Mouse (Mus musculus) embryonic fibroblast, embryonic 13.5 days (primary cell): ENCODE data around the gene Gcm1. TPM values are rescaled to one million over a fixed set of nuclear protein-coding genes. Genes with fewer than 3 reads are reported as not detected.
A peak's percentile ranks its signal among the peaks of the same experiment; 100 is the strongest.

Source experiments
- H3K27ac ChIP-seq: 2 replicates; pipeline ENCODE4 v1.5.1; 2012; ENCODE audit warnings: low read length, control low read depth, inconsistent platforms; ENCODE audit not compliant: insufficient read depth
- H3K4me1 ChIP-seq: 2 replicates; pipeline ENCODE4 v1.6.1; 2011; ENCODE audit warnings: low read length; ENCODE audit not compliant: control insufficient read depth, insufficient read depth
- H3K4me3 ChIP-seq: 2 replicates; pipeline ENCODE4 v1.5.1; 2011; ENCODE audit warnings: mild to moderate bottlenecking, control low read depth, low read length; ENCODE audit not compliant: insufficient read depth
- CTCF ChIP-seq: IDR thresholded peaks from 2 replicates; pipeline ENCODE4 v1.5.1; 2011; ENCODE audit warnings: mild to moderate bottlenecking, control low read depth, low read length, moderate library complexity, borderline replicate concordance; ENCODE audit not compliant: insufficient read depth
- POLR2A ChIP-seq: IDR thresholded peaks from 2 replicates; pipeline ENCODE4 v1.6.1; 2011; ENCODE audit warnings: low read depth, mild to moderate bottlenecking, control low read depth, low read length, moderate library complexity
- polyA plus RNA-seq: library from polyadenylated mRNA; stranded (reverse); fragments of >200 nt; gene quantifications from 2 replicates; pipeline ENCODE4 v1.2.4, GENCODE M21; 2011; ENCODE audit warnings: low read depth; ENCODE audit not compliant: missing spikeins, insufficient read length

Gene Gcm1
- polyA plus RNA-seq, 1 experiment = not detected

DNA sequence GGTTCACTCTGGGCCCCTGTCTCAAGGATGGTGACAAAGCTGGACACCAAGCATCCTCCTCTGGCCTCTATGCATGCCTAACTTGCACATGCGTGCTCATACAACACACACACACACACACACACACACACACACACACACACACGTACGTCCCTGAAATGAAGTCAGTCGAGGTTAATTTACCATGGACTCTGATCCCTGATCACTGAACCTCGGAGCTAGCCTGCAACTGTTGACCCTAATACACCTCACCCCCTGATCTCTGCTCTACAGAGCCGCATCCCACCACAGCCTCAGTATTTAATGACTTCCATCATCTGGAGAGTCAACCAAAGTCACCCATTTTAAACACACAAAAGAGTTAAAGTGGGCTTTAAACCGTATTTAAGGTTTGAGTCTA is 35.9 kb upstream of the Gcm1 start:
- Histone ChIP-seq H3K27ac (no peak overlapping the region), H3K4me1 (no peaks in the 10 kb centered on the region), H3K4me3 (no peak overlapping the region)
- TF ChIP-seq CTCF = no peak
- no peak for TF ChIP-seq POLR2A

DNA sequence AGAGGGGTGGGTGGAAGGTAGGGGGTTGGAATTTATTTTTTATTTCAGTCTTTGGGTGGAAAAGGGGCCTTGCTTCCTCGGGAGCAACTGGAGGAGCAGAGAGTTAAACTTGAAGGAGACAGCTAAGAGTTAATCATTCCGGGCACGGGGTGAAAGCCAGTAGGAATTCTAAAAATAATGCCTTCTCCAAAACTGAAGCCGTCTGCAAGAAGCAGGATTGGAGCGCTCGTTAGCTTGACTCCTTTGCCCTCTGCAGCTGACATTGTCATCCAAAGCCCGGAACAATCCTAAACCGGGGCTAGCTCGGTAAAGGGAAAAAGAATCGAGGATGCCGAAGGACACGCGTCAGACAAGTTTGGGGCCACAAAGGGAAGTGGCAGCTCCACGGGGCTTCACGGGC is 35.4 kb upstream of the Gcm1 start:
- no peak for TF ChIP-seq POLR2A
- TF ChIP-seq CTCF = no peak
- no peak overlapping the region for H3K4me3 ChIP-seq
- H3K27ac ChIP-seq = no peak overlapping the region
- H3K4me1 ChIP-seq = 0 out of 2 replicates have a peak, but pooled peaks cover 2% of the 10 kb centered on the region

DNA sequence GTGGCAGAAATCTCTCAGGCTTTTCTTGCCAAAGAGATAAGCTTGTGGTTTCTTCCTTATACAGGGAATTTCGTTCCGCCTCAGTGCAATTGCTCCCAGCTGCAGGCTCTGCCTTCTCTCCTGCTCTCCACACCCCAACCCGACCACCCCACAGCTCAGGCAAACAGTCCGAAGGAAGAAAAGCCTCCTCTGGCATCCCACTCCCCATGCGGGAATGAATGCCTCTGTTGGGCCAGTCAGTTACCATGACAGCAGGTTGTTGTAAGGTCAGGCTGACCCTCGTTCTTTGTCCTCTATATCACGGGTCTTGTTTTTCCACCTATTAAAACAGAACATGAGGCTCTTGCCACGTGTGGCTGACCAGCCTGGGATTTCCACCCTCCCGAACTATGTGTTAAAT is 30.5 kb upstream of the Gcm1 start:
- peak overlapping the region; percentile 29; the same call in 1 of the 2 replicates for H3K27ac ChIP-seq
- TF ChIP-seq CTCF (no peak), POLR2A (no peak)
- peaks cover 10% of the 10 kb centered on the region for H3K4me1 ChIP-seq
- no peak overlapping the region for H3K4me3 ChIP-seq

DNA sequence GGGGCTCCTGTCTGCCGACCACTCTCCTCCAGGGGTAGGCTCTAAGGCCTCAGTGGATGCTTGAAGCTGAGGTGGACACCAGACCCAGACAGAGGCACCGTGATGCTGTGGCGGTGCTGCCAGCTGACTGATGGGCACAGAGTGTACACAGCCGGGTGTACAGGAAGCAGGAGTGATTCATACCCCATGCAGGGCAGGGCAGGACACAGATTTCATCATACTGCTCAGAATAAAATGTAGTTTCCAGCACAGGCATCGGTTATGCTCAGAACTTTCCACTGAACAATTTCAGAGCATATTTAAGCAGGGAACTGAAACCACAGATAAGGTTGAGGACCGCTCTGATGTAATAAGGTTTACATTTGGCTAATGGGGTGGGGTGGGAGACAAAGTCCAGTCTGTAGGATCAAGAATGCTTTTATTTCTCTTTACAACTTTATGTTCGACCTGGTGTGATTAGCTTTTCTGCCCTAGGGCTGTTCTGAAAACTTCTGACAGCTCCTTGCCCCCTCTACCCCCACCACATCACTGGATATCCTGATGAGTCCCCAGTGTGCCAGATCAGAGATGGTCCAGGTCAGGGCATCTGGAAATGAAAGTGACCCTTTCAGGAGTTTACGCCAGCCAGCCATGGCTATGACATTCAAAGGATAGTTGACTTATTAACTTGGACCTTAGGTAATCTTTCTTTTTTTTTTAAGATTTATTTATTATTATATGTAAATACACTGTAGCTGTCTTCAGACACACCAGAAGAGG is 29.4 kb upstream of the Gcm1 start:
- Histone ChIP-seq H3K4me3 (no peak overlapping the region), H3K27ac (peak overlapping the region; percentile 54), H3K4me1 (peaks cover 10% of the 10 kb centered on the region)
- TF ChIP-seq POLR2A = 0 out of 2 replicates have a peak, but pooled peaks have one; percentile 23
- TF ChIP-seq CTCF = no peak

DNA sequence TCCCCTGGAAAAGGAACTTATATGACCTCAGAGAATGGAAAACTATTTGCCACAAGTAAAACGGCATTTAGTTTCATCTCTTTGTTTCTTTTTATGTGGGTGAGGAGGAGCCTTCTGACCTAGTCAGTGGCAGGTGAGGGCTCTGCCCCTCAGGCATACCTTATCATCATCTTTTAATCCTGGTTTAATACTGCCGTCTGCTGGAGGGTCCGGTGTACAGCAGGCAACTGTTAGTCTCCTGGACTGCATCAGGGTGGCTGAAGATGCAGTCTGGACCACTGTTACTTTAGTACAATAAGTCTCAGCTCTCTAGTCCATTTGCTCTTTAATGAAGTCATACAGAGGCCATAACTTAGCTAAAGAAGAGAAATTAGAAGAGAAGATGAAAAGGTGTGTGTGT is 26.9 kb upstream of the Gcm1 start:
- TF ChIP-seq POLR2A = no peak
- peak; percentile 65; the same call in 1 of the 2 replicates for TF ChIP-seq CTCF
- no peak overlapping the region for H3K27ac ChIP-seq

DNA sequence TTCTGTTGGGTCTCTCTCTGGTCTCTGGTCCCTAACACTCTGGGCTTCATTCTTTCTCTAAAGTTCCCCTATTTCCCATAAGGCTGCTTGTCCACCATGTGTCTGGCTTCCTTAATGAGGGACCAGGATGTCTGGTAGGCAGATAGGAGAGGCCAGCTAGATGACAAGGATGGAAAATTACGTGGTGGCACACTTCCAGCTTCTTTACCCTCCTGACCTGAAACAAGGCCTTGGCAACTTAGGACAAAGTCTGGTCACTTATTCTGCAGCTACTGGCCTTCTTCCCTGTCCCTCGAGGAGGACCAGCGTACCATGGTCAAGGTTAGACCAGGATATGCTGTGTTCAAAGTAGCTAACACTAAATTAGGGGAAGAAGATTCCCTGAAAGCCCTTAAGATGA is 24.6 kb upstream of the Gcm1 start:
- Histone ChIP-seq H3K27ac (no peak overlapping the region), H3K4me1 (peaks cover under 1% of the 10 kb centered on the region; the same call in 1 of the 2 replicates), H3K4me3 (no peak overlapping the region)
- TF ChIP-seq POLR2A = no peak
- no peak for TF ChIP-seq CTCF

More for the DNA sequence above, 26.9 kb upstream of the Gcm1 start:
- no peak overlapping the region for H3K4me3 ChIP-seq
- H3K4me1 ChIP-seq = peaks cover 10% of the 10 kb centered on the region

DNA sequence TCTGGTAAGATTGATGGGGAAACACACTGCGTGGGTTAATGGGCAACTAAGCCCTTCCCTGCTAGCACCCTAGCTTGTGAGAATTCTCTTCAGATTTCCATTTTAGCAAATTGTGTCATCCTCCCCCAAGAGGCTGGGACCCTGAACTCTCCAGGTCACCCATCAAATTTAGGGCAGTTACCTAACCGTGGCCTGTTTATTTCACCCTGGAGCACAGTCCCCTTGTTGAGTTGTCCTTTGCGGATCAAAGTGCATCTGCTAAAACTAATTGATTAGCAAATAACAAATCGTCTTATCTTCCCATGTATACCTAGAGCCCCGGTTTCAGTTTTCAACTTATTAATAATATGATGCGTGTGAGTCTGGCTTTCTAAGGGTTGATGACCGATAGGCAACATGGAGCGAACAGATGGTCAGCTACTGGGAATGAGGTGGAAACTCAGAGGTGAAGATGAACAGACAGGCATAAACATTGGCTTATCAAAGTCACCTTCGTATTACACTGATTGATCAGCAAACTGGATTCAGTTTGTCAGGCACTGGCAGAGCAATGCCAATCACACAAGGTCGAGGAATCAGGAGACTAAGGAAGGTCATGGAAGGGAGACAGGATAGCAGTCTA is 20.8 kb upstream of the Gcm1 start:
- TF ChIP-seq POLR2A (no peak), CTCF (no peak)
- Histone ChIP-seq H3K4me3 (no peak overlapping the region), H3K4me1 (no peaks in the 10 kb centered on the region), H3K27ac (no peak overlapping the region)

DNA sequence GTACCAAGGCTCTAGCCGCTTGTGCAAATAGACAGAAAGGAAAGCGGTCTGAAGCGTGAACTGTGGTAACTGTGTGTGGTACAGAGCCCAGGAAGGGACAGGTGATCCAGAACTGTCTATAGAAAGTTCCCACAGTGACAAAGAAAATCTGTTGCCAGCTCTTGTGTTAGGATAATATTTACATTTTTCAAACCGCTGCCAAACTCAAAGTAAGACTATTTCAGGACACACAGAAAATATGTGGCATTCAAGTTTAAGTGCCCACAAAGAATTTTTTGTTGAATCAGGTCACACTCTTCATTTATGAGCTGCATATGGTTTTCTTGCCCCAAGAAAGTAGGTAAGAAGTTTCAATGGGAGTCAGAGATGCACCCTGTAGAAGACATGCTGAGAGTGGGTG is 18.8 kb upstream of the Gcm1 start:
- H3K4me1 ChIP-seq = no peaks in the 10 kb centered on the region
- H3K4me3 ChIP-seq = no peak overlapping the region
- no peak overlapping the region for H3K27ac ChIP-seq
- no peak for TF ChIP-seq POLR2A
- TF ChIP-seq CTCF = no peak

DNA sequence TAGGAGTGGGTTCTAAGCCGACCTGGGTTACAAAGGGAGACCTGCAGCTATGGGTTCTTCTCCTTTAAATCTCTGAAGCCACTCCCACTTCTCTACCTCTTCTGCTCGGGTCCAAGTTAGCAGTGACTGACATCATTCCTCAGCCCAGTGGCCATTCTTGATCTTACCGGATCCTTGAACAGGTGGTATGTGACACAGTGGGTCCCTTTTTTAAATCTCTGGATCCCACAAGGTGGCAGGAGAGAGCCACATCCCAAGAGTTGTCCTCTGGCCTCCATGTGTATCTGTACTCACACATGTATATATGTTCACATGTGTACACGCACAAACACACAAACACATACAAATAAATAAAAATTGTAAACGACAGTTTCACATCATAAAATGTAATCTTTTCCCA is 16.4 kb upstream of the Gcm1 start:
- Histone ChIP-seq H3K4me1 (no peaks in the 10 kb centered on the region), H3K27ac (no peak overlapping the region), H3K4me3 (no peak overlapping the region)
- TF ChIP-seq POLR2A (no peak), CTCF (no peak)

DNA sequence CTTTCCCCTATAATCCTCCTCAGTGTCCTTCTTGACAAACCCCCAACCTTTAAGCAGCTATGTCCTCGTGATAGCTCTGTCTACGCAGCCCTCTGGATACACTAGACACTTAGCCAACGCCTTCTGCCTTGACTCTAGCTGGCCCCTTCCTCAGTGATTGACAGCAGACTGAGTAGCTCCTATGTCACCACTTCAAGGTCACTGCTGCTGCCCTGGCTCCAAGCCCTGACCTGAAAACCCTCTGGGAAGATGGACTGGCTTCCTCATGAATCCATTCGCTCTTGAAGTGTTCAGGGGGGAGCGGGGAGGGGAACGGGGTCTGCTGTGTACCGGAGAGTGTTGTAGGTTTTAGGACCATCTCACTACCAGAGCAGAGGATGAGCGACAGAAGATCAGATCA is 15.9 kb upstream of the Gcm1 start:
- Histone ChIP-seq H3K27ac (no peak overlapping the region), H3K4me1 (no peaks in the 10 kb centered on the region), H3K4me3 (no peak overlapping the region)
- TF ChIP-seq CTCF = no peak
- no peak for TF ChIP-seq POLR2A
